Mouse (Mus musculus): Measurements from ENCODE around the gene Ccdc124.

The Ccdc124 gene

GRCm38 (mm10) chr8:70894771-70895545 lies 21.2 kb upstream of the Ccdc124 start:
- DNase-seq = no peak

GRCm38 (mm10) chr8:70894385-70894720 lies 20.6 kb upstream of the Ccdc124 start:
- no peak for DNase-seq

DNA sequence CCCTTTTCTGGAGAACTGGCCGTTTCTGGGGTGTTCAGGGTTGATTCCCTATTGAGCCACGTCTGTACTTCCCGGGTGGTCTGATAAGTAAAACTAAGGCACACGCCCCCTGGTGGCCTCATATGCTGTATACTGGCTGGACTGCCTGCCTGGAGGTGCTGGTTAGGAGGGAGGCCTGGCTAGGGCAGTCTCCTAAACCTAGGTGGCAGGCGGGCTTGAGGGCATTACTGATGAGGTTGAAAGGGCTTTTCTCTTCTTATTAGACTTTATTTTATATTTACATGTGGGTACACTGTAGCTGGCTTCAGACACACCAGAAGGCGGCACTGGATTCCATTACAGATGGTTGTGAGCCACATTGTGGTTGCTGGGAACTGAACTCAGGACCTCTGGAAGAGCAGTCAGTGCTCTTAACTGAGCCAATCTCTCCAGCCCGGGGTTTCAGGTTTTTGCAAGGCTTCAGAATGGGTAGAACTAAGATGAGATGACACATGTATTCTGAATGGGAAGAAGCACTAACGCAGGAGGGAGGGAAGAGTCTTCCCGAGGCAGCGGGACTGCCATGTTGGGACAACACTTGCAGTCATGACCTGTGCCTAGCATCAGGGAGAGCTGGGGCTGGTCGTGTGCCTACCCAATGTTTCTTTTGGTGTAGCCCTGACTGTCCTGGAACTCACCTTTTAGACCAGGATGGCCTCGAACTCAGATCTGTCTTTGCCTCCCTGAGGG lies 20.1 kb upstream of the Ccdc124 start:
- DNase-seq = peak; percentile 61 to 73

DNA sequence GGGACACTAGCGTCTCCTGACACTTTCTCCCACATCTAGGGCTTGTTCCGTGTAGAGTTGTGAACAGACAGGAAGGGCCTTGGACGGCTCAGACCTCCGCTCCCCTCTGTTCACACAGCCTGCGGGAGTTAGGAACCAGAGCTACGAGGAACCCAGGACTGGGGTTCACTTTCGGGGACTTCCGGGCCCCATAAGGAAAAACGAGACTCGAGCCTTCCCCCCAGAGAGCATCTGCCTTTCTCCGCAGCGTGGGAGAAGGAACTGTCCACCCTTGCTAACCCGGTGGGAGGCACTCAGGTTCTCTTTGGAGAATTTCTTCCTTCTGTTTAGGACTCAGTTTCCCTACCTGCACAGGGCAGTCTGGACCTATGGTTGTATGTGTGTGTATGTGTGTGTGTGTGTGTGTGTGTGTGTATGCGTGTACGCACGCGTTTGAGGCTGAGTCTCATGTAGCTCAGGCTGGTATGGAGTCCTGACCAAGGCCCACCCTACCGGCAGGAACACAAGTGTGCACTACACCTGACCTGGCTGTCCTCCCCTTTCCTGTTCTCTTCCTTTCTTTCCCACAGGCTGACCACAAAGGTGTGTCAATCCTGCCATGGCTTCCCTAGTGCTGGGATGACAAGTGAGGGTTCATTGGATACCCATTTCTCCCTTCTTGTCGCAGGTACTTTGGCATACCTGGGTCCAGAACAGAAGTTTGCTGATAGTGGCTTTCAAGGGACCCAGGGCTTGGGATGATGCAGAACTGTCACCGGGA lies 19.3 kb upstream of the Ccdc124 start:
- DNase-seq = no peak

DNA sequence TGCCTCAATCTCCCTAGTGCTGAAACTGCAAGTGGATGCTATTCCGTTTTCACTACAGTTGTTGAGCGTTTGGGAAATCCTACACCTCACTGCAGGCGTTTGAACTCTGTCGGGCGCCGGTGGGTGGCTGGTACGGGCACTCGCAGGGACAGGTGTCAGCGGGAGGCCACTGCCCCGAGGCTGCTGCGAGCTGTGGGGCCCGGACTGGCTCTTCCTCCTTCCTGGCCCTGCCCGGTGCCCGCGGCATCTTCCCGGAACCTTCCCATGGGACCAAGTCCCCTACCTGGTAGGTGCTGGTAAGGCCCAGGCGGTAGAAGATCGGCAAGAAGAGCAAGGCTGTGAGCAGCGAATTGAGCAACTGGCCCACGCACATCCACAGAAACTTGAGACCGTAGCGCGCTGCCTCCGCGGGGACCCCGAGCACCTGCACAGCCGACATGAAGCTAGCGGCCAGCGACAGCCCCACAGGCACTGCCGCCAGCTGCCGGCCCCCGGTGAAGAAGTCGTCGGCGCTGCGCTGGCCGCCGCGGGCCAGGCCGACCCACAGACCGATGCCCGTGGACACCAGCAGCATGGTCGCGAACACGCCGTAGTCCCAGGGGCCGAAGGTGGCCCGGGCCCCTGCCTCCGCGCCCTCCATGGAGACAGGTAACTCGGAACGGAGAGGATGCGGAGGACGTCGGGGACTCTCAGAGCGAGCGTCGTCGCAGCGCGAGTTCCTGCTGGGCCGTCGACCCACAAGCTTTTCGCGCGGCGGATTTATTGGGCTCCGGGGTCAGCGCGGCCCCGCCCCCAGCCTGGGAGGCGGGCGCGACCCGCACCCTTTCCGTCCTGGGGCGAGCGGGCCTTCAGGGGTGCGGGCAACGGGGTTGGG lies 18.5 kb upstream of the Ccdc124 start, which contains the start of gene Slc5a5:
Slc5a5 (minus strand) TSS at position 736 of the 874 bp plus-strand sequence.
- DNase-seq = no peak

DNA sequence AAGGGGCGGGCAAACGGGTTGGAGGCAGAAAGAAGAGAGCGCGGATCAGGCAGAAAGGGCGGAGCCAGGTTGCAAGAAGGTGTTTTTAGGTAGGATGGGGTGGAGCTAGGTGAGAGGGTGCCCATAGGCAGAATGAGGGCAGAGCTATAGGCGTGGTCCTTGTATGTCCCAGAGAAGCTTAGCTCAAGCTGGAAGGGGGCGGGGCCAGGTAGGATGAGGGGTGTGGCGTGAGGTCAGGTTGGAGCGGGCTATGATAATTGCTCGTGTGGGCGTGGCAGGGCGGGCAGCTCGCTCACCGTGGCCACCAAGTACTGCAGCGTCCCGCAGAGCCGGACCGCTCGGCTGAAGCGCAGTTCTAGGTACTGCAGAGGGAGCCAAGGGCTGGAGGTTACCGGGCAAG lies 17.6 kb upstream of the Ccdc124 start:
- DNase-seq = no peak

DNA sequence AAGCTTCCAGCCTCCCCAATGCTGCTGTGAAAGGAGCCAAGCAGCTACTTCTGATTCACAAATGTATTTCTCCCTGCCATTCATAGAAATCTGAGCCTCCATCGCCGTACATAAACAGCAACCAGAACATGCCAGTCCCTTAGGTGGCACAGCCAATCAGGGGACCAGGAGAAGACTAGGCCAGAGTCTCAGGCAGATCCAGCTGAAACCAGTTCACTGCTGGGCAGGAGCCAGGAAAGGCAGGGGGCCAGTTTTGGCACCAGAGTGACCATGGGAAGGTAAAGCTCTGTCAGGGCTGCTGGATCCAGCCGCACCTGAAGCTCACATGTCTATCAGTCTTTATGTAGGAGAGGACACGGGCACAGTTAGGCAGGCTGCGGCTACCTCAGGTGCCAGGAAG lies 16.9 kb upstream of the Ccdc124 start:
- DNase-seq = no peak

GRCm38 (mm10) chr8:70887669-70888068 lies 13.9 kb upstream of the Ccdc124 start:
- DNase-seq = no peak

DNA sequence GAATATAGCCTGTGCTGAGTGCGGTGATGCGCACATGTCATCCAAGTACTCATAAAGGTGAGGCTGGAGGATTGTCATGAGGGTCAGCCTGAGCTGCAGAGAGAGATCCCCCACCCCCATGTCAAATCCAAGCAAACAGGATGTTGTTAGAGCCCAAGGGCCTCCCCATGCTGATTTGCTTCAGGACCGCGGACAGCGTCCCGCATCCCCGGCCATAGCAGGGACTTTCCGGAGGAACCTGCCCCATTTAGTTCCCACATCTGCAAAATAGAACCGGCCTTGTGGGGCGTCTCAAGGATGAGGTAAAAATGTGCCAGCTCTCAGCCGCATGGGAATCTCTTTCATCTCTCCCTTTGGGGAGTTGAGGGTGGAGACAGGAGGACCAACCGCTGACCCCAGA lies 11.9 kb upstream of the Ccdc124 start:
- DNase-seq = peak; percentile 22 to 55

DNA sequence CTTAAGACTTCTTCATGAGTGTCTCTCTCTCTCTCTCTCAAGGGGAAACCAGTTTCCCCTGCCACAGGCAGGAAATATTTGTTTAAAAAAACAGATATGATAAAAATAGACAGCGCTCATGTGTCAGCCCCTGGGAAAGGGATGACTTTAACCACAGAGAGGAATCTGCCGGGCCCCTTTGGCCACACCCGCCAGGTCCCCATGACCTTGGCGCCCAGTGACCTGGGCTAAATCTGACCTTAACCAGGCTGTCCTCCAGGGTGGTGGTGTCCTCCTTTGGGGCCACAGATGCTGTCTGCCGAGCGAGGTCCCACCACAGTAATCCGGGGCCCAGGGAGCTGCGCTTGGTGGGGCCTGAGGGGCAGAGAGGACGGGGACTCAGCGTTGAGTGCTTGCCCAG lies 10.9 kb upstream of the Ccdc124 start:
- DNase-seq = no peak

DNA sequence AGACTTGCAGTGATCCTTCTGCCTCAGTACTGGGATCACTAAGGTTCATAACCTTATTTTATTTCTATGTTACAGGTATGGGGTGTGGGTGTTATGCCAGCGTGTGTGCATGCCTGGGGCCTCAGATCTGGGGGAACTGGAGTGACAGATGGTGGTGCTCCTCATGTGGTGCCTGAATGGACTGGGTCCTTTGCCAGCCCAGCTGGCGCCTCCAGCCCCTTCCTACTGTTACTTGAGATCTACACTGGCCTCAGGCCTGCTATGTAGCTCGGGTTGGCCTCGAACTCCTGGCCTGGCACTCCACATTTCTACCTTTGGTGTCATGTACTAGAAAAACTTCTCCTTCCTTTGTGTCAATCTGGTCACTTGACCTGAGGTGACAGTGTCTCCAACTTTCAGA lies 10.5 kb upstream of the Ccdc124 start:
- no peak for DNase-seq

DNA sequence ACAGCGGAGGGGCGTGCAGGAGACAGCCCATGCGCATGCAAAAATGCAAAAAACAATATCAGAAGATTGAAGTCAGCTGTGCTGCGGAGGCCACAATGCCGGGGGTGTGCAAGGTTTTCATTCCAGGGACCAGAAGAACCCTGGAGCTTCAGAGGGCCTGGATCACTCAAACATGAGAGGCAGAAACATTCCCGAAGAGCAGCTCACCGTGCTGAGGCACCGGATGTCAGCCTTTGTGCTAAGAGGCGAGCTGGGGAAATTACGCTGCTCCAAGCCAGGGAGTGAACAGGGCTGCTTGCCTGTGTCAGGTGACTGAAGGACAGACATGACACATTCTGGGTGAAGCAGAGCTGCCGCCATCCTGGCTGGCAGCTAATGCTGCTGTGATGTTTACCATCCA lies 6.8 kb upstream of the Ccdc124 start:
- no peak for DNase-seq

- DNase-seq = no peak
Measured at GRCm38 (mm10) chr8:70880126-70880525, 6.4 kb upstream of the Ccdc124 start.

DNA sequence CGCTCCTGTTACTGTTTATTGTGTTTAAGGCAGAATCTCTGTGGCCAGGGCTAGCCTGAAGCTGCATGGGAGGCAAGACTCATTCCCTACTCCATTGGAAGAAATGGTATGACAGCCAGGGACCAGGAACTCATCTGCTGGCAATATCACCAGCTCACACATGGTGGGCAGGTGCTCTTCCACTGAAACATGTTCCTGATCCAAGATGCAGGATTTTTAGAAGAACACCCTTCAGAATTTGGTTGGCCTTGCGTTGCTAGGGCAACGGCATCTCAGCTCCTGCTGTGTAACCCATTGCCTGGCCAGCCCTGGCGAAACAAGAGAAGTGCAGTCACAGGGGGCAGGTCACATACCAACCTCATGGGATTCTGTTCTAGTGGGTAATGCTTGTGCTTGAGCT lies 5.8 kb upstream of the Ccdc124 start:
- no peak for DNase-seq

GRCm38 (mm10) chr8:70878178-70878577 lies 4.4 kb upstream of the Ccdc124 start:
- DNase-seq = no peak

- DNase-seq = no peak
Measured at GRCm38 (mm10) chr8:70876382-70876781, 2.6 kb upstream of the Ccdc124 start.

- no peak for DNase-seq
Measured at GRCm38 (mm10) chr8:70874441-70874840, 706 bp upstream of the Ccdc124 start.

DNA sequence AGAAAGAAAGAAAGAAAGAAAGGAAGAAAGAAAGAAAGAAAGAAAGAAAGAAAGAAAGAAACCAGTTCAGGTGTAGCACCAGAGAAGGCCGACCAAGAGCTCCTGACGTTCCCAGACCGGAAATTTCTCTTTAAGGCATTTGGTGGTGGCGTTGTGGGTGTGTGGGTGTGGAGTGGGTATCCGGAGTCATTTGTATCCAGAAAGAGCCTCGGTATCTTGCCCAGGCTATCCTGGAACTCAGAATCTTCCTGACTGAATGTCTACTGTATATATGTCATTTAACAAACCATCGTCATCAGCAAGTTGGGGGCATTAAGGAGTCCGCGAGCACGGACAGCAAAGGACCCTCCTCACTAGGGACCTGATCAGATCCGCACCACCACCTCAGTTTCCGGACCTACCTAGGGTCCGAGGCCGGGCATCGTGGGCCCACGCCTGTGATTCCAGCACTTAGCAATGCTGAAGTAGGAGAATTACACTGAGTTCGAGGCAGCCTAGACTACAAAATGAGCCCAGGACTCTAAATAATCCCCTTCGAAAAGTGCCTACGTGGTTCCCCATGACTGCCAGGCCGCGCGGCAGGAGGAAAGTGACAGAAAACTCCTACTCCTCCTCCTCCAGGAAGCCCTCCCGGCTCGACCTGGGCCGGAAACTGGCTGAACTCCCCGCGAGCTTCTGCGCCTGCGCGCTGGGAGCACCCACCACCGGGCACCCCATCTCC lies 932 bp downstream of the Ccdc124 start:
- DNase-seq = no peak

DNA sequence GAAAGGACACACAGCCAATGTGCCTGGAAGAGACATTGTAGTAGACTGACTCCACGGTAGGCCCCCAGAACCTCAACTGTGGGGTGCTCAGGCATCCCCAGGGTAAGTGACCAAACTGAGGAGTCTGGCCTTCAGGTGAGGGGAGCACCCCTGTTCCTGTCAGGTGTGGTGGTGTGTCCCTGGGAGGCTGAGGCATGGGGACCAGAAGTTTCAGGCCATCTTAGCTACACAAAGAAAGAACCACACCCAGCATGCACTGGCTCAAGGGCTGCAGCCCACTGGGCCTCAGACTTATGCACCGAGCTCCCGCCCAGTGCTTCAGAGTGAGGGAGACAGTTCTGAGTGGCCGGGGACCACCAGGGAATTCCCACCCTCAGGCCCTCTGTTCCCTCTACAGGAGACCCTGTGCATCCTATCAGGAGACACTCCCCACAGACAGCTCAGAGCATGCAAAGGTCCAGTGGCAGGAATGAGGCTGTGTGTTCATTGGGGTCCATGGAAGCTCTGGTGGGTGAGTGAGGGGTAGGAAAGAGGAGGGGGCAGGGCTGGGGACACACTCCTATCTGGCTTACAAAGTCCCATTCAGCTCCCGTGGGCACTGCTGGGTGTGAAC lies 2.4 kb downstream of the Ccdc124 start:
- DNase-seq = no peak

- DNase-seq = peak; percentile 63 to 77
Measured at GRCm38 (mm10) chr8:70869601-70870041, 4.1 kb downstream of the Ccdc124 start.

DNA sequence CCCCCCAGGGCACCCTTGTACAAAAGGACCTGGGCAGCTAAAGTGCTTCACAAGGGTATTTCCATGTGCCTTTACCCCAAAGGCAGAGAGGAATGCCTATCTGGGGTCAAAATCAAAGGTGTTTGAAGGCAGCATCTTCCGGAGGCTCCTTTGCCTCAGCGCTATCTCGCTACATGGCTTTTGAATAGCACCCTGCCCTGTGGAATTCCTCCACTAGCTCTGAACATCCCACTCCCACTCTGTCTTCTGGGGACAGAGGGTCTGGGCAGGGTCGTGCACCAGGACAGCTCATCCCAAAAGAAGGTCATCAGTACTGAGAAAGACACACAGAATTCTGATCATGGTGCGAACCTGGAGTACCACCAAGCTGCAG lies 4.5 kb downstream of the Ccdc124 start:
- DNase-seq = no peak

Data from spleen, adult 18-20 months (tissue).